Mouse (Mus musculus): ENCODE measurements around the gene Gabrg1. TPM values are rescaled to one million over a fixed set of nuclear protein-coding genes. Genes with fewer than 3 reads are reported as not detected.

The Gabrg1 gene
- total RNA-seq (2014; rRNA removed; ENCODE audit: low replicate concordance) = not detected in 2 replicates
- 0.03 TPM in 1 of 2 replicates, not detected in the other for polyA plus RNA-seq (2015; fragmentation: Nextera tagmentation; extraction: Ambion mirVana)

DNA sequence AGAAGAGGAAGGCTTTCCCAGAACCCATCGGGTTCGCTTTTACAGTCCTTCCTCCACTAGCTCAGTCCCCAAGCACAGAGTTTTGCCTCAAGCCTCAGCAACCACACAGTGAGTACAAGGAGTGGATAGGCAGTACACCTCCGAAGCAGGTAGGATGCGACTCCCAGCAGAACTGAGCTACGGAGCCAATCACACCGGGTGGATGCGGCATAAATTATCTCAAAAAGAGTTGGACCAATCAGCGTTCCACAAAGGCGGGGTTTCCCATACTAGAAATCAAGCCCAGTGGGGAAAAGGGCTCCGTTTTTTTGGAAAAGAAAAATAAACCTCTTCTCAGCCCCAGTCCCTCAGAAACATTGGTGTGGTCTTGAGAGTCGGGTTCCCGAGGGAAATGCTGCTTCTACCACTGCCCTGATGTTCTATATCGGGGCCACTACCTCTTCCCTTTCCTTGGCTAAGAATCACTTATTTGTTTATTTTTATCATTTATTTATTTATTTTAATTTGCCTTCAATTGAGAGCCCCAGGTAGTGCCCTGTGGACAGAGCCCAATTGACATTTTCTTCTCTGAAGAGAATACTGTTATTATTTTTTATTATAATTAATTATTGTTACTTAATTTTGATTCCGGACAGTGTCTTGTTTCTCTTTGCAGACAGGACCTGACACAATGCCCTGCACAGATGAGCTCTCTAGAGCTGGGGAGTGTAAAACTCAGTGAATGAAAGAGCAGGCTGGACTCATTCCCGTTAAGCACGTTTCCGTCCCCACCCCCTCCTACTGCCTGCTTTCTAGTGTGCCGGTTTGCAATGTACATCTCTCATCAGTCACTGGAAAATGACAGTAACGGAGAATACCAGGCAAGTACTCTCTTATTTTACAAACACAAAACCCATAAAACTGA, at the start of gene Gabrg1:
TSS of gene Gabrg1 (minus strand) at position 426 of the 904 bp plus-strand sequence.
- TF ChIP-seq CTCF (IDR thresholded peaks at IDR 0.05; ENCODE audit: low read depth) = no peak
- no peak for TF ChIP-seq EP300 (IDR thresholded peaks at IDR 0.05; ENCODE audit: low read depth)
- H3K4me1 ChIP-seq (ENCODE audit: control insufficient read depth, insufficient read depth) = no peaks in the 10 kb centered on the region
- no peak for DNase-seq (ENCODE audit: low spot score)
- no peaks in the 10 kb centered on the region for H3K27me3 ChIP-seq (ENCODE audit: control insufficient read depth, insufficient read depth, low read length)
- no peak within 1 kb of the TSS for H3K4me3 ChIP-seq (ENCODE audit: low read depth, low read length)
- no peak within 1 kb of the TSS for H3K9ac ChIP-seq (replicated peaks; ENCODE audit: low read depth, low read length)
- no peaks in the 10 kb centered on the region for H3K36me3 ChIP-seq (replicated peaks; ENCODE audit: control insufficient read depth, insufficient read depth, low read length)
- H3K9me3 ChIP-seq (replicated peaks; ENCODE audit: control insufficient read depth, low read length) = no peaks in the 10 kb centered on the region
- peak within 1 kb of the TSS; percentile 36; the same call in 1 of the 2 replicates for H3K4me2 ChIP-seq (ENCODE audit: low read depth, low read length)
- no peak for ATAC-seq (ENCODE audit: insufficient read depth, low read depth)
- WGBS = 8% methylated on average over 19 of the region's 19 CpGs
- no peak within 1 kb of the TSS for H3K27ac ChIP-seq (ENCODE audit: low read depth)

DNA sequence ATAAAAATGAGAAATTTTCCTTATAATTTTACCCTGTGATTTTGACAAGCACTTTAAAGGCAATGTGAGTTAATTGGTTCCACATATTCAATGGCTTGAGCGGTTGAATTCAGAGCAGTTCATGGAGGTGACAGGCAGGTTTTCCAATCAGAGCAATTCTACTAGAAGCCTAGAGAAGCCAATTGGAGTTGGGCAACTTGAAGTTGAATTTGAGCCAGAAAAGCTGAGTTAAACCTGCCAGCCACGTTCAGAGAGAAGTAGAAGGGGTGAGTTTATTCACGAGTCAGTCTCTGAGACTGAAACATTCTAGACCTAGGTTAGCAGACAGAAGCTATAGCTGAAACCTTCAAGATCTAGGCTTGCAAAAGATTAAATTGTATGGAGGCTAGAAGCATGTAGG, 41.6 kb upstream of the Gabrg1 start:
- Histone ChIP-seq H3K9me3 (replicated peaks; ENCODE audit: control insufficient read depth, low read length) (no peaks in the 10 kb centered on the region), H3K4me3 (ENCODE audit: low read depth, low read length) (no peak overlapping the region), H3K4me2 (ENCODE audit: low read depth, low read length) (no peak overlapping the region), H3K36me3 (replicated peaks; ENCODE audit: control insufficient read depth, insufficient read depth, low read length) (no peaks in the 10 kb centered on the region), H3K27ac (ENCODE audit: low read depth) (no peak overlapping the region), H3K9ac (replicated peaks; ENCODE audit: low read depth, low read length) (no peak overlapping the region), H3K27me3 (ENCODE audit: control insufficient read depth, insufficient read depth, low read length) (no peaks in the 10 kb centered on the region), H3K4me1 (ENCODE audit: control insufficient read depth, insufficient read depth) (no peaks in the 10 kb centered on the region)
- DNase-seq (ENCODE audit: low spot score) (no peak), ATAC-seq (ENCODE audit: insufficient read depth, low read depth) (no peak)
- no peak for TF ChIP-seq CTCF (IDR thresholded peaks at IDR 0.05; ENCODE audit: low read depth)
- no peak for TF ChIP-seq EP300 (IDR thresholded peaks at IDR 0.05; ENCODE audit: low read depth)
- WGBS = 55% methylated on average over 3 of the region's 3 CpGs

DNA sequence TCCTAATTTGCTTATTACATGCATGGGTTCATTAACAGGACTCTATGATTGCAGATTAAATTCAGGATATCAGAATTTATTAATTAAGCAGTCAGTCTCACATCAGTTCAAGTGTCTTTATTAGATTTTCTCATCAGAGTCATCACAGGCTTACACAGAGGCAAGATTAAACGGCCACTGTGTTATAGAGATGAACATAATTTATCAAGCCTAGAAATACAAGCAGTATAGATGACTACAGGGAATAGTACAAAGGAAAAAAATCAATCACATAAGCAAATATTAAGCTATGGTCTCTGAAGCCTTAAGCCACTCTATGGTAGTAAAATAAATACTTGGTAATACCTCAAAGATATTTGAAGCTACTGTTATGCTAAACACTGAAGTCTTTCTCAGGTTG, 27.7 kb upstream of the Gabrg1 start:
- no peaks in the 10 kb centered on the region for H3K9me3 ChIP-seq (replicated peaks; ENCODE audit: control insufficient read depth, low read length)
- no peak overlapping the region for H3K4me2 ChIP-seq (ENCODE audit: low read depth, low read length)
- no peaks in the 10 kb centered on the region for H3K4me1 ChIP-seq (ENCODE audit: control insufficient read depth, insufficient read depth)
- TF ChIP-seq EP300 (IDR thresholded peaks at IDR 0.05; ENCODE audit: low read depth) (no peak), CTCF (IDR thresholded peaks at IDR 0.05; ENCODE audit: low read depth) (no peak)
- no peak overlapping the region for H3K9ac ChIP-seq (replicated peaks; ENCODE audit: low read depth, low read length)
- no peaks in the 10 kb centered on the region for H3K36me3 ChIP-seq (replicated peaks; ENCODE audit: control insufficient read depth, insufficient read depth, low read length)
- ATAC-seq (ENCODE audit: insufficient read depth, low read depth) (no peak), DNase-seq (ENCODE audit: low spot score) (no peak)
- 56% methylated on average over 1 of the region's 1 CpGs for WGBS
- no peak overlapping the region for H3K4me3 ChIP-seq (ENCODE audit: low read depth, low read length)
- H3K27ac ChIP-seq (ENCODE audit: low read depth) = no peak overlapping the region
- H3K27me3 ChIP-seq (ENCODE audit: control insufficient read depth, insufficient read depth, low read length) = no peaks in the 10 kb centered on the region

DNA sequence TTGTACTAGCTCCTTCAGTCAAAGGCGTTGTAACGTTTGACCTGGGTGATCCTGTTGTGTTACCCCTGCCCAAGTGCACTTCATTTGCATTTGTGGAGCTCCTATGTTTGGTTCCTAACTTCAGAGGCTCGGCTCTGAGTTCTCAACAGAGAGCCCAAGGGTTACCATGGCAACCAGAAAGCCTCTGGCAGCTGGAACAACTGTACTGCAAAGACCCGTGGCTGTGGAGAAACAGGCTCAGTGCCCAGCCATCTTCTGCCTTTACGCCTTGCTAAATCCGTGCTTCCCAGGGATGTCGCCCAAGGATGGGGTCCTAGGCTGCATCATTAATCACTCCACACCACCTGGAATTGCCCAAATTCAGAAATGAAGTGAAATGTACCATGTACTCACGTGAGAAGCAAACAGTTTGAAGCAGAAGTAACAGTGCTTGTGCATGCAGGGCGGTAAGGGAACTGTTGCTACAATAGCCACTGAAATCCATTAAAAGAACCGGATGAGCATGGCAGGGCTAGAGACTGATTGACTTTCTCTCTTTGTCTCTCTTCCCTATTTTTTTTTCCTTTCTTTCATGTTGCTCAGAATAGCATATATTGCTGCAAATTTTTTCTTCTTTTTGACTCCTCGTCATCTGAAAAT, 798 bp upstream of the Gabrg1 start:
- H3K36me3 ChIP-seq (replicated peaks; ENCODE audit: control insufficient read depth, insufficient read depth, low read length) = no peaks in the 10 kb centered on the region
- H3K4me3 ChIP-seq (ENCODE audit: low read depth, low read length) = no peak overlapping the region
- no peaks in the 10 kb centered on the region for H3K9me3 ChIP-seq (replicated peaks; ENCODE audit: control insufficient read depth, low read length)
- no peak for TF ChIP-seq EP300 (IDR thresholded peaks at IDR 0.05; ENCODE audit: low read depth)
- TF ChIP-seq CTCF (IDR thresholded peaks at IDR 0.05; ENCODE audit: low read depth) = no peak
- H3K4me1 ChIP-seq (ENCODE audit: control insufficient read depth, insufficient read depth) = no peaks in the 10 kb centered on the region
- no peak for ATAC-seq (ENCODE audit: insufficient read depth, low read depth)
- DNase-seq (ENCODE audit: low spot score) = no peak
- H3K9ac ChIP-seq (replicated peaks; ENCODE audit: low read depth, low read length) = no peak overlapping the region
- H3K27me3 ChIP-seq (ENCODE audit: control insufficient read depth, insufficient read depth, low read length) = no peaks in the 10 kb centered on the region
- peak overlapping the region; percentile 36; the same call in 1 of the 2 replicates for H3K4me2 ChIP-seq (ENCODE audit: low read depth, low read length)
- WGBS = 22% methylated on average over 11 of the region's 11 CpGs
- H3K27ac ChIP-seq (ENCODE audit: low read depth) = no peak overlapping the region

DNA sequence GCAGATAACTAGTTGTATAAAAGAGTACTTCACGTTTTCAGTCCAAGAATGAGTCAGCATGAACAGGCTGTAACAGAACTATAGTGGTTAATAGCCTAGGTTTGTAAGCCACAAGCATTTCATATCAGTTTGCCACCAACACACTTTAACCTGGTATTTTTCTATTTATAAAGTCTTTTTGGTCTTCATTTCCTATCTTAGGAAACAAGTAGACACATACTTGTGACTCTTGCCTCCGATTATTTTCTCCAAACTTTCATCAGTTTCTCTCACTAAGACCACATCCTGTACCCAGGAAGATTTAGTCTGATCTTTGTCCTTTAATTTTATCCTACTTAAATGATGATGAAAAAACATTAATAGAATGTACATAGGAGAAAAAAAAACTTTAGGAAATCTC, 23.7 kb downstream of the Gabrg1 start:
- H3K9me3 ChIP-seq (replicated peaks; ENCODE audit: control insufficient read depth, low read length) = no peaks in the 10 kb centered on the region
- no peak overlapping the region for H3K4me3 ChIP-seq (ENCODE audit: low read depth, low read length)
- H3K4me2 ChIP-seq (ENCODE audit: low read depth, low read length) = no peak overlapping the region
- 55% methylated on average over 2 of the region's 2 CpGs for WGBS
- TF ChIP-seq EP300 (IDR thresholded peaks at IDR 0.05; ENCODE audit: low read depth) (no peak), CTCF (IDR thresholded peaks at IDR 0.05; ENCODE audit: low read depth) (no peak)
- H3K4me1 ChIP-seq (ENCODE audit: control insufficient read depth, insufficient read depth) = no peaks in the 10 kb centered on the region
- DNase-seq (ENCODE audit: low spot score) = no peak
- no peak overlapping the region for H3K27ac ChIP-seq (ENCODE audit: low read depth)
- no peak for ATAC-seq (ENCODE audit: insufficient read depth, low read depth)
- H3K36me3 ChIP-seq (replicated peaks; ENCODE audit: control insufficient read depth, insufficient read depth, low read length) = no peaks in the 10 kb centered on the region
- H3K9ac ChIP-seq (replicated peaks; ENCODE audit: low read depth, low read length) = no peak overlapping the region
- H3K27me3 ChIP-seq (ENCODE audit: control insufficient read depth, insufficient read depth, low read length) = no peaks in the 10 kb centered on the region

Measured in heart, postnatal 0 days (tissue).